Mouse (Mus musculus) layer of hippocampus, adult 11-12 months (tissue): ENCODE data around the gene Tmem222.

Experiments
- DNase-seq: peaks from one replicate; pipeline ENCODE4 v3.0.0; 2022; ENCODE audit warnings: low spot score

Gene Tmem222

DNA sequence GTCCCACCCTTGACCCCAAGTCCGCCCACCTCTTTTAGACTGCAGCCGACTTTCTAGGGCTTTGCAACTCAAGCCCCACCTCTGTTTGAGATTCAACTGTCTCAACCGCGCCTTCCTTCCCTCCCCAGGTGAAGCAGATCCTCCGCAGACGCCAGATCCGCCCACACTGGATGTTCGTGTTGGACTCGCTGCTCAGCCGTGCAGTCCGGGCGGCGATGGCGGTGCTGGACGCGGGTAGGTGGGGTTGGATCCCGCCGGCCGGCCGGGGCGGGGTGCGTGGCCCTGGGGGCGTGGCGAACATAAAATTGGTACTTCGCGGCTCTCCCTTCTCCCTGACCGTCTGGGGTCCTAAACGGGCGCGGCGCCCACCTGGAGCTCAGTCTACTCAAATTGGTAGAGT lies 26.4 kb downstream of the Tmem222 start:
- no peak for DNase-seq

GRCm38 (mm10) chr4:133250609-133251008 lies 27.0 kb downstream of the Tmem222 start:
- peak; percentile 79 for DNase-seq

- no peak for DNase-seq
Observed at GRCm38 (mm10) chr4:133247806-133248449, 29.7 kb downstream of the Tmem222 start.

DNA sequence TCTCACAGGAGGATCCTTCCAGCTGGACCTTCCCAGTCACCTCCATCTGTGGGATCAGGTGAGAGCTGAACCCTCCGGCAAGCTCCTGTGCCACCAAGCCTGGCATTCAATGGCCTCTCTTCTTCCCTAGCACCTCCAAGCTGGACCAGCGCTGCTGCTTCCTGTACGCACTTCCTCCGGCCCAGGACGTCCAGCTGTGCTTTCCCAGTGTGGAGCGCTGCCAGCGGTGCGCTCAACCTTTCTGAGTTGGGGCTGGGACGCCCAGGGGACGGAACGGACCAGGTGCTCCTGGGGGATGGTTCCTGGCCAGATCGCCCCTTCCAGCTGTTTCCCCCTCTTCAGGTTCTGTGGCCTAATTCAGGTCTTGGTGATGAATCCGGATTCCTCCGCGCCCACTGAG lies 30.5 kb downstream of the Tmem222 start:
- no peak for DNase-seq

GRCm38 (mm10) chr4:133244289-133244688 lies 33.3 kb downstream of the Tmem222 start:
- no peak for DNase-seq

DNA sequence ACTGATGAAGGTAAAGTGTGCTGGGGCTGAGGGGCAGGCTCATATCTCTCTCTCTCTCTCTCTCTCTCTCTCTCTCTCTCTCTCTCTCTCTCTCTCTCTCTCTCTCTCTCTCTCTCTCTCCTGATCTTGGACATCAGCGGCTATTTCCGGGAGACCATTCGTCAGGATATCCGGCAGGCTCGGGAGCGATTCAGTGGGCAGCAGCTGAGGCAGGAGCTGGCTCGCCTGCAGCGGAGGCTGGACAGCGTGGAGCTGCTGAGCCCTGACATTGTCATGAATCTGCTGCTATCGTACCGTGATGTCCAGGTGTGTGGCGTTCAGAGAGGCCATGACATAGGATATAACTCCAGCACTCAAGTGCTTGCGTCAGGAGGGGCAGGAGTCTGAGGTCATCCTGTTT lies 34.1 kb downstream of the Tmem222 start:
- no peak for DNase-seq

GRCm38 (mm10) chr4:133242710-133243109 lies 34.9 kb downstream of the Tmem222 start:
- no peak for DNase-seq

- no peak for DNase-seq
Observed at GRCm38 (mm10) chr4:133241910-133242309, 35.7 kb downstream of the Tmem222 start.

DNA sequence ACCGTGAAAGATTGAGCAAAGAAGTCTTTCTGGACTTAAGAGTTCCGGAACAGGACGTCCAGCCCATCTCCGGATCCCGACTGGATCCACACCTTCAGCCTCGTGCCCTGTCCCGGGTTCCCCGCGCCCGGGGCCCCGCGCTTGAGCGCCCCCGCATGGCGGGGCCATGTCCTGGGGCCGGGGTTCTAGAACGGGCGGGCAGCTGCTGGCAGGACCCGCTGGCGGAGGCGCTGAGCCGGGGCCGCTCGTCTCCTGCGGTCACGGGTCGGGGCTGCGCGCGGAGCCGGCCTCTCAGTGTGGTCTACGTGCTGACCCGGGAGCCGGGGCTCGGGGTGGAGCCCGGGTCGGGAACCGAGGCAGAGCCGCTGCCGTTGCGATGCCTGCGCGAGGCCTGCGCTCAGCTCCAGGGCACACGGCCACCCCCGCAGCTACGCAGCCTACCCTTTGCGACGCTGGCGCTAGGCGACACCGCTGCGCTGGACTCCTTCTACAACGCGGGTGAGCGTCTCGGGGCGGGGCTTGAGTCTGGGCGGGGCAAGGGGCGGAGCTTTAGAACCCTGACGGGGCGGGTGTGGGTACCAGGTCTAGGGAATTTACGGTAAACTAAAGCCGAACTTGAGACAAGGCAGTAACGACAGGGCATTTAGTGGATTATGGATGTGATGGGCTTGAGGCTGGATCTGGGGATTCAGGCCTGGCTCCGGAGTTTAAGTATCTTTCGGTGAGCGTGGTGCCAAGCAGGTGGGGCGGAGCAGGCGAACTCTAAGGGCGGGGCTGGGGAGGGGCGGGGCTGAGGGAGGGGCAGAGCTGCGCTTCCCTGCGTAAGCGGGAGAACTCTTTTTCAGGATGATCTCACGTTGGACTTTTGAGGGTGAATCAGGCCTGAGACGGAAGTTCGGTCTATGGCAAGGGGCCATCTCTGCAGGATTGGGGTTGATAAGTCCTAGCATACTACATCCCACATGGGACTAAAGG lies 36.4 kb downstream of the Tmem222 start:
- peak; percentile 88 for DNase-seq

DNA sequence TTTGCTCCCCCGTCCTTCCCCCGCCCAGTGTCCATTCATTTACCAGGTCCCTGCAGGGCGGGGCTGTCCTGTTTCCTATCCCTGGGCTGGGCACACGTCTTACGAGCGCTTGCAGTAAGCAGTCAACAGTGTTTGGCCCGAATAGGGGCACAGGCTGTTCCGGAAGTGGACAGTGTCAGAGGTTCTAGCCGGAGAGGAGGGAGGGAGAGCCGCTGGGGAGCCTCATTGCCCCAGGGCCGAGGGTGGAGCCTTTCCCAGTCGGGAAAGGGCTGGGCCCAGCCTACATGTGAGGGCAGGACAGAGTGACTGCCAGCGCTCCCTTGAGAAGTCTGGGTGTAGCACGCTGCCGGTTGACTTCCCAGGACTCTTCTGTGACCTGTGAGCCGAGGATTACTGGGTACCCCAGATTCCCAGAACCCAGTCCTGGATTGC lies 37.1 kb downstream of the Tmem222 start, which contains the start of gene Map3k6:
Gene Map3k6 (plus strand): TSS at position 329 of the 432 bp plus-strand sequence.
- DNase-seq = no peak

- DNase-seq = no peak
Observed at GRCm38 (mm10) chr4:133237911-133238310, 39.7 kb downstream of the Tmem222 start.

DNA sequence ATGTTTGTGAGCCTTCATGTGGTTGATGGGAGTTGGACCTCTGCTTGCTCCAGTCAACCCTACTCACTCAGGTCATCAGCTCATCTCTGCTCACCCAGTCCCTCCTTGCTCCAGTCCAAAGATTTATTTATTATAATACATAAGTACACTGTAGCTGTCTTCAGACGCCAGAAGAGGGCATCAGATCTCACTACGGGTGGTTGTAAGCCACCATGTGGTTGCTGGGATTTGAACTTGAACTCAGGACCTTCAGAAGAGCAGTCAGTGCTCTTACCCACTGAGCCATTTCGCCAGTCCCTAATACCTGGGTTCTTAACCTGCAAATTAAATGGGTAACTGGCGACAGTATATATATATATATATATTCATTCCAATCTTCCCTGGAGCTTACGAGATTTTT lies 42.2 kb downstream of the Tmem222 start:
- DNase-seq = no peak

GRCm38 (mm10) chr4:133234771-133235170 lies 42.8 kb downstream of the Tmem222 start:
- DNase-seq = no peak

GRCm38 (mm10) chr4:133233285-133233976 lies 44.2 kb downstream of the Tmem222 start:
- DNase-seq = no peak

DNA sequence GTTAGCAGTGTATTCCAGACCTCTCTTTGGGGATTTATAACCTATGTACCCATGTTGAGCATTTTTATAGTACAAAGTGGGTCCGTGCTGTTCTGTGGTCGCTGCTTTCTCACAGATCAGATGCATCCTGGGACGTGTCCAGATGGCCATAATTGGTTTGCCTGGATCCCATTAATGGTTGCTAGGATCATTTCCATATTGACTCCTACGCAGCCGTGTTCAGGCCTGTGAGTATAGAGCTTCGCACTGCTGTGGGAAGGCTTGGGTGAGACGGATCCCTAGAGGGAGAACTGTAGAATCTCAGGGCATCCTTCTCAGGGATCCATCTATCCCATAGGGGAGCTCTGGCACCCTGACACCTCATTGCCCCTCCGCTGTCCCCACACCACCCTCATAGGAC lies 48.0 kb downstream of the Tmem222 start:
- peak; percentile 51 for DNase-seq

- no peak for DNase-seq
Observed at GRCm38 (mm10) chr4:133227636-133228035, 50.0 kb downstream of the Tmem222 start.

DNA sequence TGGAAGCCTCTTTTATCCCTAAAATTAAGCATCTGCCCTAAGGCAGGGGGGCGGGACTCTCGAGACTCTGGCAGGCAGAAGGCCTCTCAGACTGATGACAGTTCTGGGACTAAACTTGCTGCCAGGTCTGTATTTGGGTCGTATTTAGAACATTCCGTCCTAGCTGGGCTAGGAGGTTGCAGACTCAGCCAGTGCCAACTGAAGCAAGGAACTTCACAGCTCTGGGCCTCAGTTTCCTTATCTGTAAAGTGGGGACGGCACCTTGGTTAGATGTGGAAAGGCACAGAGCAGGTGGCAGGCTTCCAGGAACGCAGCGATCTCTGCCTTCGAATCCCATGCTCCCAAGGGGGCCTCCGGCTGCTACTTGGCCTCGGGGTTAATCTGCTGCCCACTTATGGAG lies 51.5 kb downstream of the Tmem222 start:
- no peak for DNase-seq

- no peak for DNase-seq
Observed at GRCm38 (mm10) chr4:133223875-133224274, 53.7 kb downstream of the Tmem222 start.

DNA sequence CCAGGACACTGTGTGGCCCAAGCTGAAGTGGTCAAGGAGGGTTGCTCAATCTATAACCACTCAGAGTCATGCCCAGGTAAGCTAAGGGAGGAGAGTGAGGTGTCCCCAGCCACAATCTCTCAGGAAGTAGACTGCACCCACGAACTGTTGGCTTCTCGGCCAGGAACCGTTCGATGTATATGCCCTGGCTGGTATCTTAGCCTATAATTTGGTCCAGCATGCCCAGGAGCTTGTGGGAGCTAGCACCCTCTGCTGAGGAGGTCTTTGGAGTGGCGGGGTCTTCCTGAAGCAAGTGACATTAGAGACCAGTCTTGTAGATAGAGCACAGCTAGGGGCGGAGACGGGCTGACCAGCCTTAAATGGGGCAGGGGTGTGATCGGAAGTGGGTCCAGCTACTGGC lies 55.9 kb downstream of the Tmem222 start:
- no peak for DNase-seq

DNA sequence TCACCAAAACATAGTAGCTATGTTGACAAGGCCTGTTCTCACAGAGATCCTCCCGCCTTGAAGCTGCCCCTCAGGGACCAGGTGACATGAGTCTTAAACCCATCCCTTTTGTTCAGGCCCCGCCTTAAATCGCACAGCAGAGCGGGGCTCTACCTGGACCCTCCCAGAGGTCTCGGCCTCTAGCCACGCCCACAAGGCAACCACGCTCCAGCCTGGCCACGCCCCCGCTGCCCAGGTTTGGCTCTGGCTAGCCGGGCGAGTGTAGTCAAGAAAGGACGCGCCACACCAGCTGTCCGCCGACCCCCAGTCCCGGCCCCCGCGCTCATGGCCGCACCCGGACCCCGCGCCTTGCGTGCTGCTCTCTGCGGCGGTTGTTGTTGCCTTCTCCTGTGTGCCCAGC lies 56.9 kb downstream of the Tmem222 start:
- DNase-seq = no peak

DNA sequence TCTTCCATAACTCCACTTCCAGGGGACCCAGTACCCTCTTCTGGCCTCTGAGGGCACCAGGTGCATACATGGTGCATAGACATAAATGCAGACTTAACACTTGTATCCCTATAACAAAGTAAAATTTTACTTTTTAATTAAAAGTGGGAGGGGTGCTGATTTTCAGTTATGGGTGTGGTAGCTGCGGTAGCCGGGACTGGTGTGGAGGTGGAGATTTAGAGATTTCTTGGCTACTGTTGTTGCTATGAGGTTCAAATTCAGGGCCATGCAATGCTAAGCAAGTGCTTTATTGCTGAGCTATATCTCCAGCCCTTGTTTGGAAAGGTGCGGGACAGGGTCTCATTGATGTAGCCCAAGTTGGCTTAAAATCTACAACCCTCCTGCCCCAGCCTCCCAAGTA lies 58.8 kb downstream of the Tmem222 start:
- no peak for DNase-seq

- DNase-seq = peak; percentile 62
Observed at GRCm38 (mm10) chr4:133217641-133218040, 60.0 kb downstream of the Tmem222 start.
